Mouse (Mus musculus): Measurements from ENCODE around the gene Svep1. TPM values are rescaled to one million over a fixed set of nuclear protein-coding genes. Genes with fewer than 3 reads are reported as not detected.

The Svep1 gene
- total and polyA plus RNA-seq, 3 experiments, result 3.5 to 4.5 (median 4.2) TPM

GRCm38 (mm10) chr4:58097732-58098131 is 108.9 kb downstream of the Svep1 start:
- H3K27me3 ChIP-seq (ENCODE audit: control insufficient read depth, insufficient read depth, low read length), result no peaks in the 10 kb centered on the region
- no peak overlapping the region for H3K4me3 ChIP-seq
- intact Hi-C loops (cut with DNase I), result no loop called here
- 89% methylated on average over 9 of the region's 9 CpGs for WGBS
- no peak overlapping the region for H3K9ac ChIP-seq (ENCODE audit: low read depth, low read length)
- H3K4me1 ChIP-seq (ENCODE audit: control insufficient read depth, insufficient read depth, low read length), result no peaks in the 10 kb centered on the region
- H3K36me3 ChIP-seq (ENCODE audit: control insufficient read depth, insufficient read depth, low read length), result no peaks in the 10 kb centered on the region
- no peak for TF ChIP-seq POLR2A (IDR thresholded peaks at IDR 0.05; ENCODE audit: insufficient read depth, low read depth, low read length)
- TF ChIP-seq CTCF (IDR thresholded peaks at IDR 0.05), result no peak
- TF ChIP-seq EP300 (IDR thresholded peaks at IDR 0.05; ENCODE audit: insufficient read depth, low read depth, low read length), result no peak
- H3K79me2 ChIP-seq (replicated peaks; ENCODE audit: control insufficient read depth, insufficient read depth, low read length), result no peaks in the 10 kb centered on the region
- no peak for DNase-seq
- no peak overlapping the region for H3K27ac ChIP-seq

DNA sequence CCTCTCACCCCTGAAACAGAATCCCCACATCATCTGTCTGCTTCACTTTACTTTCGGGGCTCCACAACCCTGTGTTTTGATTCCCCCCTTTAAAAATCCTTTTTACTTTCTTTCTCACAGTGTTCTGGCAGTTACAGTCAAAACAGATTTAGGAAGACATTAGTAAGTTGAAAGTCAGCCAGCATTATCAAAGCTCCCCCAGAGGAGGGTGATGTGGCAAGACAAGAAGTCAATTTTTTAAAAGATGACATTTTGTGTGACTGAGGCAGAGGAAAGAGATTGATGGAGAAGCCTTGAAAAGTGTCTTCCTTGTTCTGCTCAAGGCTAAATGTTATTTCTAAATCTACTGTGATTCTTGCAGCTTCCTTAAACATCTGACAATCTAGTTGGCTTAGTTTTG is 119.9 kb downstream of the Svep1 start:
- TF ChIP-seq EP300 (IDR thresholded peaks at IDR 0.05; ENCODE audit: insufficient read depth, low read depth, low read length) (no peak), CTCF (IDR thresholded peaks at IDR 0.05) (no peak), POLR2A (IDR thresholded peaks at IDR 0.05; ENCODE audit: insufficient read depth, low read depth, low read length) (no peak)
- Histone ChIP-seq H3K79me2 (replicated peaks; ENCODE audit: control insufficient read depth, insufficient read depth, low read length) (no peaks in the 10 kb centered on the region), H3K36me3 (ENCODE audit: control insufficient read depth, insufficient read depth, low read length) (no peaks in the 10 kb centered on the region; the same call in 1 of the 2 replicates), H3K9ac (ENCODE audit: low read depth, low read length) (no peak overlapping the region), H3K4me1 (ENCODE audit: control insufficient read depth, insufficient read depth, low read length) (no peaks in the 10 kb centered on the region), H3K4me3 (no peak overlapping the region), H3K27me3 (ENCODE audit: control insufficient read depth, insufficient read depth, low read length) (no peaks in the 10 kb centered on the region), H3K27ac (peak overlapping the region; percentile 26)
- WGBS, result 55% methylated on average over 1 of the region's 1 CpGs
- DNase-seq, result no peak
- intact Hi-C loops (cut with DNase I), result no loop called here

GRCm38 (mm10) chr4:58086151-58086550 is 120.5 kb downstream of the Svep1 start:
- TF ChIP-seq POLR2A (IDR thresholded peaks at IDR 0.05; ENCODE audit: insufficient read depth, low read depth, low read length) (no peak), CTCF (IDR thresholded peaks at IDR 0.05) (peak; percentile 28; the same call in 1 of the 2 replicates), EP300 (IDR thresholded peaks at IDR 0.05; ENCODE audit: insufficient read depth, low read depth, low read length) (no peak)
- H3K9ac ChIP-seq (ENCODE audit: low read depth, low read length), result no peak overlapping the region
- H3K27ac ChIP-seq, result peak overlapping the region; percentile 26
- intact Hi-C loops (cut with DNase I), result no loop called here
- peak overlapping the region; percentile 26; the same call in 1 of the 2 replicates for H3K4me3 ChIP-seq
- H3K27me3 ChIP-seq (ENCODE audit: control insufficient read depth, insufficient read depth, low read length), result no peaks in the 10 kb centered on the region
- no peaks in the 10 kb centered on the region for H3K79me2 ChIP-seq (replicated peaks; ENCODE audit: control insufficient read depth, insufficient read depth, low read length)
- H3K4me1 ChIP-seq (ENCODE audit: control insufficient read depth, insufficient read depth, low read length), result no peaks in the 10 kb centered on the region
- no peaks in the 10 kb centered on the region; the same call in 1 of the 2 replicates for H3K36me3 ChIP-seq (ENCODE audit: control insufficient read depth, insufficient read depth, low read length)
- no peak for DNase-seq
- 30% methylated on average over 4 of the region's 4 CpGs for WGBS

DNA sequence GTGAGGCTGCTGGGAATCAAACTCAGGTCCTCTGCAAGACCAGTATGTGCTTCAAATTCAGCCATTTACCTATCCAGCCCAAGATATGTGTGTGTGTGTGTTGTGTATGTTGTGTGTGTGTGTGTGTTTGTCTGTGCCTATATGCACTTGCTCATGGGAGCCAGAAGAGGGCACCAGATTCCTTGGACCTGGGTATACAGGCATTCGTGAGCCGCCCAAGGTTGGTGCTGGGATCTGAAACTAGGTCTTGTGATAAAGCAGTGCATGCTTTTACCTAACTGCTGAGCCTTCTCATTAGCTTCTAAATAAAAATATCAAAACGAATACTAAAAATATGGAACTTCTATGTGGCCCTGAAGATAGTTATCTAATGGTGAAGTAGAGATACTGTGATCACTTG is 121.3 kb downstream of the Svep1 start:
- Histone ChIP-seq H3K4me3 (no peak overlapping the region), H3K4me1 (ENCODE audit: control insufficient read depth, insufficient read depth, low read length) (no peaks in the 10 kb centered on the region), H3K79me2 (replicated peaks; ENCODE audit: control insufficient read depth, insufficient read depth, low read length) (no peaks in the 10 kb centered on the region), H3K27me3 (ENCODE audit: control insufficient read depth, insufficient read depth, low read length) (no peaks in the 10 kb centered on the region), H3K27ac (peak overlapping the region; percentile 26), H3K9ac (ENCODE audit: low read depth, low read length) (no peak overlapping the region), H3K36me3 (ENCODE audit: control insufficient read depth, insufficient read depth, low read length) (no peaks in the 10 kb centered on the region; the same call in 1 of the 2 replicates)
- WGBS, result 79% methylated on average over 3 of the region's 3 CpGs
- DNase-seq, result no peak
- intact Hi-C loops (cut with DNase I), result no loop called here
- TF ChIP-seq EP300 (IDR thresholded peaks at IDR 0.05; ENCODE audit: insufficient read depth, low read depth, low read length), result no peak
- peak; percentile 39 for TF ChIP-seq CTCF (IDR thresholded peaks at IDR 0.05)

- TF ChIP-seq CTCF (IDR thresholded peaks at IDR 0.05) (no peak), EP300 (IDR thresholded peaks at IDR 0.05; ENCODE audit: insufficient read depth, low read depth, low read length) (no peak), POLR2A (IDR thresholded peaks at IDR 0.05; ENCODE audit: insufficient read depth, low read depth, low read length) (no peak)
- H3K79me2 ChIP-seq (replicated peaks; ENCODE audit: control insufficient read depth, insufficient read depth, low read length), result no peaks in the 10 kb centered on the region
- no peak overlapping the region for H3K9ac ChIP-seq (ENCODE audit: low read depth, low read length)
- no peak overlapping the region for H3K27ac ChIP-seq
- no peak for DNase-seq
- H3K27me3 ChIP-seq (ENCODE audit: control insufficient read depth, insufficient read depth, low read length), result no peaks in the 10 kb centered on the region
- no peak overlapping the region for H3K4me3 ChIP-seq
- intact Hi-C loops (cut with DNase I), result loop anchor here (5.0 kb wide), 2 partner anchors 127 to 712 kb away; partner anchors contain the start of gene Txn1
- no peaks in the 10 kb centered on the region for H3K4me1 ChIP-seq (ENCODE audit: control insufficient read depth, insufficient read depth, low read length)
- no peaks in the 10 kb centered on the region; the same call in 1 of the 2 replicates for H3K36me3 ChIP-seq (ENCODE audit: control insufficient read depth, insufficient read depth, low read length)
- WGBS, result 95% methylated on average over 5 of the region's 5 CpGs
These were observed 122.5 kb downstream of the Svep1 start for GRCm38 (mm10) chr4:58084155-58084554.

GRCm38 (mm10) chr4:58082588-58082987 is 124.1 kb downstream of the Svep1 start:
- no peaks in the 10 kb centered on the region; the same call in 1 of the 2 replicates for H3K36me3 ChIP-seq (ENCODE audit: control insufficient read depth, insufficient read depth, low read length)
- H3K79me2 ChIP-seq (replicated peaks; ENCODE audit: control insufficient read depth, insufficient read depth, low read length), result no peaks in the 10 kb centered on the region

More at GRCm38 (mm10) chr4:58082588-58082987, 124.1 kb downstream of the Svep1 start:
- no peak overlapping the region for H3K9ac ChIP-seq (ENCODE audit: low read depth, low read length)
- DNase-seq, result peak; percentile 42 to 69
- intact Hi-C loops (cut with DNase I), result loop anchor here (1.0 to 5.0 kb wide), 4 partner anchors 125 to 710 kb away; partner anchors contain the start of gene Txn1
- H3K4me1 ChIP-seq (ENCODE audit: control insufficient read depth, insufficient read depth, low read length), result no peaks in the 10 kb centered on the region; the same call in none of the 2 replicates
- no peak overlapping the region for H3K4me3 ChIP-seq
- no peaks in the 10 kb centered on the region for H3K27me3 ChIP-seq (ENCODE audit: control insufficient read depth, insufficient read depth, low read length)
- WGBS, result 14% methylated on average over 5 of the region's 5 CpGs
- TF ChIP-seq POLR2A (IDR thresholded peaks at IDR 0.05; ENCODE audit: insufficient read depth, low read depth, low read length) (no peak), CTCF (IDR thresholded peaks at IDR 0.05) (peak; percentile 94), EP300 (IDR thresholded peaks at IDR 0.05; ENCODE audit: insufficient read depth, low read depth, low read length) (0 out of 2 replicates have a peak, but pooled peaks have one; percentile 50)
- H3K27ac ChIP-seq, result no peak overlapping the region

All from heart, adult 2 months (tissue).